Mouse (Mus musculus): Measurements from ENCODE around the gene Tubgcp5.
"Not testable (repeated sequence)": the region's sequence is repeated elsewhere in the genome, so short reads cannot be mapped to it uniquely, and the experiment has no call there.

Gene Tubgcp5

GRCm38 (mm10) chr7:55793952-55794603 is at the start of gene Tubgcp5:
Gene Tubgcp5, plus strand, starts transcription at chr7:55794154.
- DNase-seq (ENCODE audit: low read depth, low spot score): peak; percentile 97

GRCm38 (mm10) chr7:55744566-55745220 is 49.3 kb upstream of the Tubgcp5 start:
- no peak for DNase-seq (ENCODE audit: low read depth, low spot score)

DNA sequence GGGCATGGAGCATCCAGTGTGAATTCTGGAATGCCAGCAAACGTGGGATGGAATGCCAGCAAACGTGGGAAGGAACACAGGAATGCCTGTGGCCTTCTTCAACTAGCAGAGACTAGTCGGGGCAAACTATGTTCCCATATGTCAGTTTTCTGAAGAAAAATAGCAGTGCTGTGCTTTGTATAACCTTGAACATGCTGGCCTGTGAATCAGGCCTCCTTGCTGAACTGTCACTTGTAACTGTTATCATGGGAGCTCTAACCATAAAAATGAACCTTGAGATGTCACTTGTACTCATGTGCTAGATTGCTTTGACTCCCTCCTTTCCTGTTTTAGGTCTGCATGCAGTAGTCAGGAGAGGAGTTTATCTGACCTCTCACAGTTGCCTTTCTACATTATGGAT is 43.1 kb upstream of the Tubgcp5 start:
- DNase-seq (ENCODE audit: low read depth, low spot score): no peak

DNA sequence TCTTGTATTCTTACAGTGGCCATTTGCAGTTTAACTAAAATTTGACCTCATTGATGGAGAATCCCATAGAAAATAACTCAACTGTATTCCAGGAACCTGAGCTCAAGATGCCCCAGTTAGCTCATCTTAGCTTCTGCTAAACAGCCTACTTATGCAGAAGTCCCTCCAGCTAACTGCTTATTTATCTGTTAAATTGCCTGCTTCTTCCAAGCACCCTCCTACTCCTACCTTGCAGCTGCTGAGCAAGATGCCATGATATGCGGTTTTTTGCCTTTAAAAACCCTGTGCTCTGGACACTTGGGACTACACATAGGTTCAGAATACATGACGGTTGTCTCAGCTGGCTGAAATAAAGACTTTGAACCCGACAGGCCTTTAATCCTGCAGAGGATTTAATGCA is 34.6 kb upstream of the Tubgcp5 start:
- DNase-seq (ENCODE audit: low read depth, low spot score): no peak

DNA sequence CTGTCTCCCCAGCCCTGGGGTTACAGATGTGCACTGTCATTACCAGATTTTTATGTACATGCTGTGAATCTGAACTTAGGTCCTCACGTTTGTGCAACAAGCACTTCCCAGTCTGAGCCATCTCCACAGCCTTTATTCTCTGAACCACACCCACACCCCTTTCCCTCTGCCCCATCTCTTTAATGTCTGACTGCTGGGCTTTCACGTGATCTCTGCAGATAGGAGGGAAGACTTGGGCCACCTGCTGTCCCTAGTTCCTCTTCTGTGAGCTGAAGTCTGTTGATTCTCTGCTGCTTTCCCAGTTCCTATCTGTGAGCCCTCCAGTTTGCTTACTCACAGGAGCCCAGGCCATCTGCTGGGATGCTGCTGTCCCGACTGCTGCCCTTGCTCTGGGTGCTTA is 26.0 kb upstream of the Tubgcp5 start, which contains the start of gene Siglech:
Gene Siglech (plus strand): TSS at position 253 of the 400 bp plus-strand sequence.
- no peak for DNase-seq (ENCODE audit: low read depth, low spot score)

DNA sequence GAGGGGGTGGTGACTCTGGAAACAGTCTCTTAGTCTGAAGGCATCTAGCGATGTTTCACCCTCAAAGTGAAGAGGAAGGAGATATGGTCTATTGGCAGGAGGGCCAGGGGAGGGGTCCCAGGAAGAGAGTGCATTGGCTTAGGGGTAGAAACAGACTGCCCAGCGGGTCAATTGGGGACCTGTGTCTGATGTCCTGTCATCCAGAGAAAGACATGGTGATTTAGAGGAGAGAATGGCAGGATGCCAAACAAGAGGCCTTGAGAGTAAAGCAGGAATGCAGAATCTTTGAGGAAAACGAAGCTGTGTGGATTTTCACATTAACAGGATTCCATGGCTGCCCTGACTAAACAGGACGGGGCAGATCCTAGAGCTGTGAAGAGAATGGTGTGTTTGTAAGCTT is 13.9 kb upstream of the Tubgcp5 start:
- no peak for DNase-seq (ENCODE audit: low read depth, low spot score)

GRCm38 (mm10) chr7:55782493-55782892 is 11.5 kb upstream of the Tubgcp5 start:
- DNase-seq (ENCODE audit: low read depth, low spot score): no peak

- DNase-seq (ENCODE audit: low read depth, low spot score): no peak
Observed at GRCm38 (mm10) chr7:55784580-55784979, 9.4 kb upstream of the Tubgcp5 start.

DNA sequence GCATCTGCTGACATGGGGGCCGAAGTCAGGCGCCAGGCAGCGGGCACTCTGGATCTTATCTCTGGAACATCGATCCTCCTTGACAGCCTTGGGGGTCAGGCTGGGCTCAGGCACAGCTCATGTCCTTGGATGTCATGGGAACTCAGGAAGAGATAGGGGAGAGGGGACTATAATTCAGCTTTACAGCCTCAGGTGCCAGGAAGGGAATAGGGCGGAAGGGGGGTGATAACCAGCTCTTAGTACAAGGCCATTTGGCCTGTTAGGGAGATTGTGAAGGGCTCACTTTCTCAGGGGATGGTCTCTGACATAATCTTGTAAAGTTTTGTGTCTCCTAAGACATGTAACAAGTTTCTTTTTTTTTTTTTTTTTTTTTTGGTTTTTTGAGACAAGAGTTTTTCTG is 3.4 kb upstream of the Tubgcp5 start:
- not testable (repeated sequence) for DNase-seq (ENCODE audit: low read depth, low spot score)

DNA sequence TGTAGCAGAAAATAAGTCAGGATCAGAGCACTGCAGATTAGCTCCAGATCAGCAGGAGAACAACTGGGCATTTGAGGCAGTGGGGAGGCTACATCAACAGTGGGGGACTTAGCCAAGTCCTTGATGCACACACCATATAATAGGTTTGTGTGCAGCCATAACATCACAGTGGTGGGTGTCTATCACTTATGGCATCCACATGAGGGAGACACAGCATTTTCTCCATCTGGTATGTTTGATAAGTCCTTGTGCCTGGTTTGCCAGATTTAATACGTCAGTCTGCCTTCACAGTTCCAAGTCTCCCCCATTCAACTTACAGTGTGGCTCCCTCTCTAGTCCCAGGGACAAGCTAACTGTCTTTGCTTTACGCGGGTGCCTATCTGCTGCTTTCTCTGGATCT is 1.7 kb upstream of the Tubgcp5 start:
- DNase-seq (ENCODE audit: low read depth, low spot score): no peak

- DNase-seq (ENCODE audit: low read depth, low spot score): no peak
Observed at GRCm38 (mm10) chr7:55793236-55793951, 560 bp upstream of the Tubgcp5 start.

DNA sequence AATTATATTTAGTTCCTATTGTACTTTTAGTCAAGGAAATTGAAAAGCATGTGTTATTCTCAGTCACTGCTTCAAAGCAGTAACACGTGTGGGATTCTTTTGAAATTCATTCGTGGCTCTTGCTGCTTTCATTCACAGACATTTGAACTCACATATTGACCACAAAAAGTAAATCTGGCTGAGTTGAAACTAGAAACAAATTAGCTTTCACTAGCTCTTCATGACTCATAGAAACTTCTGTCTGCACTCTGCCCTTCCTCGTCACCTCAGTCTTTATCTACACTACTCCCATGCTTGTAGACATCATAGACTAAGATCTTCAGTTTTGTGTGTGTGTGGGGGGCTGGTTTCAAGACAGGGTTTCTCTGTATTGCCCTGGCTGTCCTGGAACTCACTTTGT is 6.0 kb downstream of the Tubgcp5 start:
- DNase-seq (ENCODE audit: low read depth, low spot score): no peak

DNA sequence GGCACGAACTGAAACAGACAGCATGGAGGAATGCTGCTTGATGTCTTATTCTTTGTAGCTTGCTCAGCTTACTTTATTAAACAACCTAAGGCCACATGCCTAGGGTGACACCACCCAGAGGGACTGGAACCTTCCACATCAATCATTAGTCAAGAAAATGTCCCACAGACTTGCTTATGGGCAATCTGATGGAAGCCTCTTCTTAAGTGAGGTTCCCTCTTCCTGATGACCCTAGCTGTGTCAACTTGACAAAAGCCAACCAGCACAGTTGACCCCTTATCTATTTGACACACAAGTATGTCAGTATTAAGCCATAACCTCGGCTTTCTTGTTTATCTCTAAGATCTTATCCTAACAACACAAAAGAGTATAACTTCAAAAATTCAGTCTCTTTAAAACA is 16.0 kb downstream of the Tubgcp5 start:
- no peak for DNase-seq (ENCODE audit: low read depth, low spot score)

DNA sequence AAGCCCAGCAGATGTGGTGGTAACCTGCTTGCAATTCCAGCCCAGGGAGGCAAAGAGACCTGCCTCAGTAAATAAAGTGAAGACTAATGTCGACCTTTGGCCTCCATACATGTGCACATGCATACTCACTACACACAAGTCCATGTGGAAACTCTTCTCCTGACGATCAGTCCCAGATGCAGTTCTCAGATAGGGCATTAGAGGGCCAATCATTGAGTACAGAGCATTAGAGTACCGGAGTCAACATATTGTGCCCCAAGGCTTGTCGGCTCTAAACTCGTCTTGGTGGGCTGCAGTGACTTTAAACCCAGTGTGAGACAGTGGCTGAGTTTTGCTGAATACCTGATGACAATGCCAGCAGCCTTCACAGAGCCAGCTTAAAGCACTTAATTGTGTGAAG is 30.5 kb downstream of the Tubgcp5 start:
- peak; percentile 33 for DNase-seq (ENCODE audit: low read depth, low spot score)

- DNase-seq (ENCODE audit: low read depth, low spot score): peak; percentile 29
Observed at GRCm38 (mm10) chr7:55827551-55827950, 33.6 kb downstream of the Tubgcp5 start.

- DNase-seq (ENCODE audit: low read depth, low spot score): no peak
Observed at GRCm38 (mm10) chr7:55836877-55837276, 42.9 kb downstream of the Tubgcp5 start.

- peak; percentile 17 for DNase-seq (ENCODE audit: low read depth, low spot score)
Observed at GRCm38 (mm10) chr7:55841445-55841844, 47.5 kb downstream of the Tubgcp5 start, which contains the start of gene Cyfip1. Gene Cyfip1, plus strand, starts transcription at chr7:55841745.

DNA sequence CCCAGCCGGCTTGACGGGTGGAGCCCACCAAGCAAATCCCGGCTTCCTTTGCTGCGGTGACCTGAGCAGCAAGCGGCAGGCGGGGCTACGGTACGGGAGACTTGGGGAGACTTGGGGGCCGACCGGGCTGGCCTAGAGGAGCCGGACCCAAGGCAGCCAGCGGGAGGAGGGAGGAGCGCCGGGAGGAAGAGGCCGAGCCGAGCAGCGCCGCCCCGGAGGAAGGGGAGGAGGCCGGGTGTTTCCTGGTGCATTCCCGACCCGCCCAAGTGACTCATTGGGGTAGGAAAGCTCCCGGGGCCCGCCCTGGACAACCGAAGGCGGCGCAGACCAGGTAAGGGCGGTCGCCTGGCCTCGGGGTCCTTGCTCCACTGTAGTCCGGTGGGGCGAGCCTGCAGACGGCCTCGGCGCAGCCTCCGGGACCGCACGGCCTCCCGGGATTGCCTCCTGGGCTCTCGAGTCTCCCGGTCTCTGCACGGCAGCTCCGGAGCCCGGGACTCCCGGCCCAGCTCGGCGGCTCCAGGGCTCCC is 48.1 kb downstream of the Tubgcp5 start:
- peak; percentile 81 for DNase-seq (ENCODE audit: low read depth, low spot score)

DNA sequence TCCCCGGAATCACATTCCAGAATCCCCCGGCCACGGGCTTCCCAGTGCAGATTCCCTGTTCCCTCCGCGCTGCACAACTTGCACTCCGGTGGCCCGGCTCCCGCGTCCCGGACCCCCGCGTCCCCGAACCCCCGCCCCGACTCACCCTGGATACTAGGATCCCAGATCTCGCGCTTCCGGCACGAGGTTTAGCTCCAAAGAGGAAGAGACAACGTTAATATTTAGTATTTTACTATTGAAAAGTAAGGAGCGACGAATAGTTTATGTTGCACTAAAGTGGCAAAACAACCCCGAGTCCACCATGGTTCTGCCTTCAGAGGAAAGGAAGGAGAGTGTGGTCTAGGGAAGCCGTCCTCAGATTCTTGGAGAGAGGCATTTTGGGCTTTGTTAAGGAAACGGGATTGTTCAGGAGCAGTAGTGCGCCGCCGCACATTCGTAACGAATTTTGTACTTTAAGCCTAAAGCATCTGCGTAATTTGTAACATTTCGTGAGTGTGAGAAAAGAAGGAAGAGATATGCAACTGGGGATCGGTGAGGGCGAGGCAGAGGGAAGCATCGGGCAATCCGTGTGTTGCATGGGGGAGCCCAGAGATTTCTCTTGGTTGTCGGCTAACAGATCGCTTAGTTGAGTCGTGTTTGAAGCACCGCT is 48.7 kb downstream of the Tubgcp5 start:
- DNase-seq (ENCODE audit: low read depth, low spot score): peak; percentile 21

DNA sequence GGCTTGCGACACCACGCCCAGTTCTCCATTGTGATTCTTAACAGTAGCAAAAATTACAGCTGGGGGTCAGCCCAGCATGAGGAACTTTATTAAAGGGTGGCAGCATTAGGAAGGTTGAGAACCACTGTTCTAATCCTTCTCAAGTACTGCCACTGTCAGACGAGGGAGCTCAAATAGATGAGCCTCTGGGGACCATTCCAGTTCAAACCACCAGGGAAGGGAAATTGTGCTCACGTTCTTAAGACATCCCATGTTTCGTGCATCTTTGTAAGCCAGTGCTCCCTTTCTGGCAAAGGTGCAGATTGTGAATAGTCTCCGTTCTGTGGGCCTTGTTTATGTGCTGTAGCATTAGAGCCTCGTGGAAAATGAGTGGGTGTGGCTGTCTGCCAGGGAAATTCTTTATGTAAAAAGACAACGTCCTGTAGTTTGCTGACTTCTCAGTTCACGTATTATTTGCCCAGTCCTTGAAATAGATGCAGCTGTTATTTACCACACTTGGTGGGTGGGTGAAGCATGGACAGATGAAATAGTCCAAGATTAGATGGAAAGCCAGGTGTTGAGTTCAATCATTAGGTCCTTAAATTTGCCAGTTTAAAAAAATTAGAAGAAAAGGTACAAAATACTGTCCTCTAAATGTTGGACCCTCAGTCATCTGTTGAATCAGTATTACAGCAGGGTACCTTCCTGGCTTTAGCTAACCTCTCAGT is 52.8 kb downstream of the Tubgcp5 start:
- DNase-seq (ENCODE audit: low read depth, low spot score): peak; percentile 35

GRCm38 (mm10) chr7:55849948-55850571 is 56.1 kb downstream of the Tubgcp5 start:
- no peak for DNase-seq (ENCODE audit: low read depth, low spot score)

Measured in ES-CJ7 (cell line).